Mouse (Mus musculus): ENCODE results near the gene Ccdc116. TPM values are rescaled to one million over a fixed set of nuclear protein-coding genes. Genes with fewer than 3 reads are reported as not detected.

Ccdc116 gene
- polyA plus RNA-seq, 1 experiment from 2014 or later, result 1.5 TPM

DNA sequence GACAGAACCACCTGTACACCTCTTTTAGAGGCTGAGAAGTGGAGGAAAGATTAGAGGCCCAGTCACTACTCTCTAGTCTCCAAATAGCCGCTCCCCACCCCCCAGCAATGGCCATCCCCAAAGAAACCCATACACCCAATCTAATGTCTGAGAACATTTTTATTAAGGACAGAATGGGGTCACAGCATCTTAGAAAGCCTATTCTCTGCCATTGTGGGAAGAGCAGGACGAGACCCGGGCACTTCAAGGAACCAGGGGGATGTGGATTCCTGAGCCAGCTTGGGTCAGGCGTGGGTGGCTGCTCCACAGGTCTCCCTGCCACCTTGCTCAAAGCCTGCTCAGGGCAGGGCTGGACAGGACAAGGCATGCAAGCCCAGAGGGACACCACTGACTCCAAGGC, 4.8 kb upstream of the Ccdc116 start:
- H3K4me1 ChIP-seq (replicated peaks), result peaks cover 16% of the 10 kb centered on the region
- 93% methylated on average over 4 of the region's 4 CpGs for WGBS
- H3K4me2 ChIP-seq, result no peak overlapping the region
- H3K4me3 ChIP-seq, result no peak overlapping the region
- no peaks in the 10 kb centered on the region for H3K9me3 ChIP-seq
- H3K9ac ChIP-seq, result no peak overlapping the region
- H3K27ac ChIP-seq, result no peak overlapping the region
- ATAC-seq (ENCODE audit: low FRiP score), result no peak
- H3K27me3 ChIP-seq, result peaks cover 7% of the 10 kb centered on the region; the same call in 1 of the 2 replicates
- peaks cover 38% of the 10 kb centered on the region for H3K36me3 ChIP-seq

DNA sequence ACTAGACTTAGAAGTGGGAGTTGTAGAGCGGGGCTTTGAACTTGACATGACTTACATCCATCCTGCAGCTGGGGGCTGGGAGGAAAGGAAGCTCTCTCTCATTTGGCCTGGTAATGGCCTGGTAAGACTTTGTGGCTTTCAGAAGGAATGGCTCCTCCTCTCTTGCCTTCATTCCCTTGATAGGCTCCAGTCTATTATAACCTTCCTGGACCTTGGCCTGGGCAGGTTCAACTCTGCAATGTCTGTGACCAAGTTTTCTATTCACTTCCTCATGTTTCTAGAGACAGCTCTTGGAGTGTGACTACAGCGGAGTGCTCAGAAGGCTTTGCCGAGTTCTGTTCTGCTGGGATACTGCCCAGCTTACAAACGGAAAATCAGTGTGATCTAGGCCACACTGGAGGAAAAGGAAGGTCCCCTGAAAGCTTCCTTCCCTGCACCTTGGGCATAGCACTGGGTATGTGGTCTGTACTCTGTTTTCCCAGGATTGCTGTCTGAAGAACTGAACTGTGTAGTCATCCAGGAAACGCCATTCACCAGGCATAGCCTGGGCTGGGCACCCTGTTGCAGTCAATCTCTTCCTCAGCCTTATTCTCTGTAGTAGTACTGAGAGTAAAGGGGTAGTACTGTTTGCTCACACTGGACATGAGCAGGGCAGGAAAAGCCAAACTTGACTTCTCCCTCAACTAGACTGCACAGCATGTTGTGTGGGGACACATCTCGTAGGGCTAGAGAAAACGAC, 3.7 kb upstream of the Ccdc116 start:
- Histone ChIP-seq H3K27me3 (peaks cover 7% of the 10 kb centered on the region; the same call in 1 of the 2 replicates), H3K4me1 (replicated peaks) (peaks cover 17% of the 10 kb centered on the region), H3K27ac (no peak overlapping the region), H3K4me3 (no peak overlapping the region), H3K9me3 (no peaks in the 10 kb centered on the region), H3K9ac (no peak overlapping the region), H3K36me3 (peaks cover 31% of the 10 kb centered on the region), H3K4me2 (no peak overlapping the region)
- ATAC-seq (ENCODE audit: low FRiP score), result no peak
- WGBS, result 93% methylated on average over 7 of the region's 7 CpGs

DNA sequence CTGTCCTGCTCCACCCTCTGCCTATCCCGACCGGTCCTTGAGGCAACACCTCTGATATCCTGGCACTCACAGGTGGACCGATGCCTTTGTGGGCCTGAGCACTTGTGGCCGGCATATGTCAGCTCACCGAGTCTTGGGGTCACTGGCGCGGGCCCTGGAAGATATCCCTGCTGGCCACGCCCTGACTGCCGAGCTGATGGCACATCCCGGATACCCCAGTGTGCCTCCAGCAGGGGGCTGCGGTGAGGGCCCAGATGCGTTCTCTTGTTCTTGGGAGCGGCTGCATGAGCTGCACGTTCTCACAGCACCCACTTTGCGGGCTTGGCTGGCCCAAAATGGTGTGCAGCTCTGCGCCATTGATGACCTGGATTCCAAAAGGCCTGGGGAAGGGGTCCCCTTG, 1.1 kb upstream of the Ccdc116 start:
- Histone ChIP-seq H3K4me3 (peak overlapping the region; percentile 66), H3K4me2 (peak overlapping the region; percentile 93), H3K36me3 (peaks cover 19% of the 10 kb centered on the region), H3K9me3 (no peaks in the 10 kb centered on the region), H3K9ac (peak overlapping the region; percentile 81), H3K27ac (no peak overlapping the region), H3K27me3 (peaks cover 7% of the 10 kb centered on the region; the same call in 1 of the 2 replicates), H3K4me1 (replicated peaks) (peaks cover 17% of the 10 kb centered on the region)
- ATAC-seq (ENCODE audit: low FRiP score), result peak; percentile 11; the same call in 1 of the 2 replicates
- WGBS, result 6% methylated on average over 16 of the region's 16 CpGs

DNA sequence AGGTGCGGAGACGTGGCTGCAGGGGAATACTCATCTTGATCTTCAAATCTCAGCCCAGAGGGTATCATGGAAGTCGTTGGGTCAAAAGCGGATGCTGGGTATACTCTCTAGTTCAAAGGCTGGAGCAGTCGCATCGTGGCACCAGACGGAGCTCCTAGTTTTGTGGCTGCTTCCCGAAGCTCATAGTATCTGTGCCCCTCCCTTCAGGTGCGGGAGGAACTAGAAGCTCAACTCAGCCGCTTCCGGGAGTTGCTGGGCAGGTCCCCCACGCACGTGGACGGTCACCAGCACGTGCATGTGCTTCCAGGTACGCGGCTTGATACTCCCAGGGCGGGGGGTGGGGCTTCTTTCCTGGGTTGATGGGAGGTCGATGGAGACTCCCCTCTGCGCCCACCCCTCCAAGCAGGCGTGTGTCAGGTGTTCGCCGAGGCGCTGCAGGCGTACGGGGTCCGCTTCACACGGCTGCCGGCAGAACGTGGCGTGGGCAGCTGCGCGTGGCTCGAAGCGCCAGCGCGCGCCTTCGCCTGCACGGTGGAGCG, 431 bp upstream of the Ccdc116 start:
- Histone ChIP-seq H3K27ac (peak overlapping the region; percentile 78; the same call in 1 of the 2 replicates), H3K4me3 (peak overlapping the region; percentile 66), H3K36me3 (peaks cover 13% of the 10 kb centered on the region), H3K9ac (peak overlapping the region; percentile 81), H3K9me3 (no peaks in the 10 kb centered on the region), H3K4me1 (replicated peaks) (peaks cover 17% of the 10 kb centered on the region), H3K4me2 (peak overlapping the region; percentile 93), H3K27me3 (peaks cover 7% of the 10 kb centered on the region; the same call in 1 of the 2 replicates)
- peak; percentile 57 for ATAC-seq (ENCODE audit: low FRiP score)
- WGBS, result under 1% methylated on average over 41 of the region's 41 CpGs

DNA sequence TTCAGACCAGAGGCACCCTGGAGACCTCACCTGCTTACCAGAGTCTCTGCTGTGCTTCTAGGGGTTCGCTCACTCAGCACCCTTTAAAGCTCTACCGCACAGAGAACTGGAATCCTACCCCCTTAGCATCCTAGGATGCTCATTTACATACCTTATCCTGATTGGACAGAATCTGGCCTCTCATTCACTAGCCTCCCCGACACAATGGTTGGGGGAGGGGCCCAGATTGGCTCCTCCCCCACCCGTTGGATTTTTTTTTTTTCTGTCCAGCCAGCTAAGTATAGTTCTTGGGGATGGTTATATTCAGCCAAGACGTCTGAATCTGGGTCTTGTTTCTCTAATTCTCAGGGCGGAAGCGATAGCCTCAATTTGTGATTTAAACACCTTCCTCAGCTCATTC, 2.7 kb downstream of the Ccdc116 start, which contains the start of gene Ydjc:
Gene Ydjc (plus strand): TSS at position 283 of the 400 bp plus-strand sequence.
- peaks cover 17% of the 10 kb centered on the region for H3K4me1 ChIP-seq (replicated peaks)
- no peak within 1 kb of the TSS for H3K9ac ChIP-seq
- H3K4me3 ChIP-seq, result no peak within 1 kb of the TSS
- no peak within 1 kb of the TSS for H3K4me2 ChIP-seq
- 15% methylated on average over 7 of the region's 7 CpGs for WGBS
- ATAC-seq (ENCODE audit: low FRiP score), result no peak
- H3K9me3 ChIP-seq, result no peaks in the 10 kb centered on the region
- H3K36me3 ChIP-seq, result no peaks in the 10 kb centered on the region
- no peak within 1 kb of the TSS for H3K27ac ChIP-seq
- H3K27me3 ChIP-seq, result peaks cover 7% of the 10 kb centered on the region; the same call in 1 of the 2 replicates

DNA sequence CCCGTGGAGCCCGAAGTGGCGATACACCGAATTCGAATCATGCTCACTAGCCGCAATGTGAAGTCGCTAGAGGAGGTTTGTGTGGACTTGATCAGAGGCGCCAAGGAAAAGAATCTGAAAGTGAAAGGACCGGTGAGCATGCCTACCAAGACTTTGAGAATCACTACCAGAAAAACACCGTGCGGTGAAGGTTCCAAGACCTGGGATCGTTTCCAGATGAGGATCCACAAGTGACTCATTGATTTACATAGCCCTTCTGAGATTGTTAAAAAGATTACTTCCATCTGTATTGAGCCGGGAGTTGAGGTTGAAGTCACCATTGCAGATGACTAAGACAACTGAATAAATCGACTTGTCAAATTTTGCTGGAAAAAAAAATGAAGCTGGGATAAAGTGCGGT, 9.7 kb downstream of the Ccdc116 start:
- H3K4me3 ChIP-seq, result no peak overlapping the region
- H3K27me3 ChIP-seq, result no peaks in the 10 kb centered on the region
- no peaks in the 10 kb centered on the region for H3K36me3 ChIP-seq
- no peak overlapping the region for H3K9ac ChIP-seq
- H3K27ac ChIP-seq, result no peak overlapping the region
- 89% methylated on average over 15 of the region's 15 CpGs for WGBS
- H3K4me1 ChIP-seq (replicated peaks), result peaks cover 6% of the 10 kb centered on the region
- H3K9me3 ChIP-seq, result no peaks in the 10 kb centered on the region
- no peak overlapping the region for H3K4me2 ChIP-seq
- no peak for ATAC-seq (ENCODE audit: low FRiP score)

DNA sequence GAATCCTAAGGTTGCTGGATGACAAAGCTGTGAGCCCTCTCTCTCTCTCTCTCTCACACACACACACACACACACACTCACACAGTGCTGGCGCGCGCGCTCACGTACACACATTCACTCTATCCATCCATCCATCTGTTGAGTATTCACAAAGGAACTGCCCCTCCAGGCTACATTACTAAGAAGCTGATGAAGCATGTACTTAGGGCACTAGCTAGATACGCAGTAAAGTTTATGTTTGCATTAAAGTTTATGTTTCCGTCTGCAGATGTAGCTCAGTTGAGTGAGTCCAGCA, 14.2 kb downstream of the Ccdc116 start:
- WGBS, result 37% methylated on average over 7 of the region's 7 CpGs
- Histone ChIP-seq H3K9me3 (no peaks in the 10 kb centered on the region), H3K27ac (0 out of 2 replicates have a peak overlapping the region, but pooled peaks have one; percentile 2), H3K9ac (peak overlapping the region; percentile 79), H3K4me3 (peak overlapping the region; percentile 62), H3K4me1 (replicated peaks) (peaks cover 18% of the 10 kb centered on the region), H3K27me3 (0 out of 2 replicates have a peak, but pooled peaks cover 2% of the 10 kb centered on the region), H3K36me3 (no peaks in the 10 kb centered on the region), H3K4me2 (peak overlapping the region; percentile 95)
- ATAC-seq (ENCODE audit: low FRiP score), result peak; percentile 21; the same call in 1 of the 2 replicates

DNA sequence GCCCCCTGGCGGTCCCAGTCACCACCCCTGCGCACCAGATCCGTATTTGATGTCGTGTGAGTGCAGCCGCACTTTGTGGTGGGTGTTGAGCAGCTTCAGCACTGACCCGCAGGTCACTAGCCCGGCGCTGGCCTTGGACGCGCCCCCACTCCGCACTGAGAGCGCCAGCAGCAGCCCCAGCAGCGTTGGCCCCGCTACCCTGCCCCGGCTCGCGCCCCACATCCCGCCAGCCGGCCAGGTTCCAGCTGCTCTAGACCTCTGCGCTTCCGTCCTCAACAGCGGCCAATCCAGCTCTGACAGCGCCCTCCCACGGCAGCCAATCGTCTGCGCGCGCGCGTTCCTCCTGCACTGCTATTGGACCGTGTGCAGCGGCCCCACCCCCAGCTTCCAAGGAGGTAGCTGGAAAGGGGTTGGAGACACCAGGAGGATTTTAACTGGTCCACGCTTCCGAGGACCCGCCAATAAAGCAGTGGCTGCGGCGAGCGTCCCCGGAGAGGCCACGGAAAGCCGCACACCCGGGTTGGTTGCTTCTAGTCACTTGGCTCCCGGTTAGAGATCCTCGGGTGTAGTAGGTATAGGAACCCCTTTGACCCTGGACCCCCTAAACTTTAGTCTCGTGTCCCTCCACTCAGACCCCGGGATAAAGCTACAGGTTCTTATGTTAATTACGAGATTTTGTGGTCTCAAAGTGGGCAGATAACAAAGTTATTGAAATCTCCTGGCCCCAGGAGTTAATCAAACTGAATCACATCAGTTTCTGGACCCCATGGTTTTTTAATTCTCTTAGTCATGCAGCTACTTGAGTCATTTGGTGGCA, 14.7 kb downstream of the Ccdc116 start, which contains the start of gene Sdf2l1:
Gene Sdf2l1 (minus strand): TSS at position 295 of the 817 bp plus-strand sequence.
- Histone ChIP-seq H3K4me2 (peak within 1 kb of the TSS; percentile 95), H3K36me3 (no peaks in the 10 kb centered on the region), H3K9me3 (no peaks in the 10 kb centered on the region), H3K4me3 (peak within 1 kb of the TSS; percentile 62), H3K4me1 (replicated peaks) (peaks cover 18% of the 10 kb centered on the region), H3K27ac (peak within 1 kb of the TSS; percentile 85), H3K27me3 (0 out of 2 replicates have a peak, but pooled peaks cover 2% of the 10 kb centered on the region), H3K9ac (peak within 1 kb of the TSS; percentile 79)
- ATAC-seq (ENCODE audit: low FRiP score), result peak; percentile 98
- under 1% methylated on average over 47 of the region's 47 CpGs for WGBS

DNA sequence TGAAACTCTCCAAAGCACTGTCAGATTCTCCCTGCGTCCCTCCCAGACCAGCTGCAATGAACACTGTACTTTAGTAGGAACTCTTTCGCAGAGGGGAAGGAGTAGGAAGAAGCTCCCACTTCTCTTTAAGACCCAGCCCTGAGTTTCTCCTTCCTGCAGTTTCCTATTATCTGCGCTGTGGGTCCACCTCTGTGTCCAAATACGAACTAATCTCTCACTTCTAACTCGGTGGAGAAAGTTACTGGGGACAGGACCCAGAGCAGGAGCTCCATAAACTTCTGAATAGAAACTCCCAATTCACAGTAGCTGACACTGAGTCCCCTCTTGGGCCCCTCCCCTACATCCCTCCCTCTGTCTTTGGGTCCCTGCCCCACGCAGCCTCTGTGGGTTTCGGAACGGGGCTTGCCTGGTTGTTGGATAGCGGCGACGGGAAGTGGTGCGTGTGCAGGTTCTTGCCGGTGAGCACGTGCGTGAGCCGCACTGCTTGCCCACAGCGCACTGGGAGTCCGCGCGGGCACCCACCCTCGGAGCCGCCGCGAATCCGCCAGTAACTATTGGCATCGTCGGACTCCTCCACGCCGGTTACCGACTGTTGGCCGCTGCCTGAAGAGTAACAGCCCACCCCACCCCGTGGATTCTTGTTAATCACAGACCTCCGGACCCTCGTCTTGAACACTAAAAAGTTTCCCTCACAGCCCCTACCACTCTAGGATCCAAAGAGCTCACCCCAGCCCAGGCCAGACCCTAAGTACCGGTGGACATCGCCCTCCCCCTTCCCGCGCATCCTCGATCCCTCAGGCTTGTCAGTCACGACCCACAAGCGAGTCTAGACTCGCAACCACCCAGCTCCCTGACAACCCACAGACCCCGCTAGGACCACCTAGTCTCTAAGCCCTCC, 15.6 kb downstream of the Ccdc116 start:
- 4% methylated on average over 43 of the region's 43 CpGs for WGBS
- H3K27ac ChIP-seq, result peak overlapping the region; percentile 85
- H3K27me3 ChIP-seq, result 0 out of 2 replicates have a peak, but pooled peaks cover 2% of the 10 kb centered on the region
- H3K4me2 ChIP-seq, result peak overlapping the region; percentile 95
- peaks cover 18% of the 10 kb centered on the region for H3K4me1 ChIP-seq (replicated peaks)
- peak overlapping the region; percentile 79 for H3K9ac ChIP-seq
- H3K4me3 ChIP-seq, result peak overlapping the region; percentile 62
- H3K36me3 ChIP-seq, result no peaks in the 10 kb centered on the region
- ATAC-seq (ENCODE audit: low FRiP score), result 0 out of 2 replicates have a peak, but pooled peaks have one; percentile 0
- H3K9me3 ChIP-seq, result no peaks in the 10 kb centered on the region

DNA sequence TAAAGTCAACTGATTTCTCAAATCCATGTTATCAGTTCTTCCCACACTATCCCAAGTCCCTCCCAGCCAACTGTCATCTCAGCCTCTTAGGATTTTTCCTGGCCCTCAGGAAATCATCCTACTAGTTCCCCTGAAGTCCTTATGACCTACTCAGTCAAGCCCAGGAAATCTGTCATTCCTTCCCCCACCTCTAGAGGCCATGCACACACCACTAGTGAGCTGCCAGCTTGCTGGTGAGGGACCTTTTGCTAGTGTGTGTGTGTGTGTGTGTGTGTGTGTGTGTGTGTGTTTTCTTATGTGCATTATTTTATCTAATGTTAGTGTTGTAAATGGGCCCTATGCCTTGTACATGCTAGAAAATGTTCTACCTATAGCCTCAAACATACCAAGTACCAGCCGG, 19.7 kb downstream of the Ccdc116 start:
- Histone ChIP-seq H3K9ac (no peak overlapping the region), H3K4me3 (no peak overlapping the region), H3K4me2 (no peak overlapping the region), H3K4me1 (replicated peaks) (peaks cover 41% of the 10 kb centered on the region), H3K27me3 (0 out of 2 replicates have a peak, but pooled peaks cover 2% of the 10 kb centered on the region), H3K27ac (no peak overlapping the region), H3K9me3 (no peaks in the 10 kb centered on the region), H3K36me3 (no peaks in the 10 kb centered on the region)
- no peak for ATAC-seq (ENCODE audit: low FRiP score)
- 95% methylated on average over 1 of the region's 1 CpGs for WGBS

DNA sequence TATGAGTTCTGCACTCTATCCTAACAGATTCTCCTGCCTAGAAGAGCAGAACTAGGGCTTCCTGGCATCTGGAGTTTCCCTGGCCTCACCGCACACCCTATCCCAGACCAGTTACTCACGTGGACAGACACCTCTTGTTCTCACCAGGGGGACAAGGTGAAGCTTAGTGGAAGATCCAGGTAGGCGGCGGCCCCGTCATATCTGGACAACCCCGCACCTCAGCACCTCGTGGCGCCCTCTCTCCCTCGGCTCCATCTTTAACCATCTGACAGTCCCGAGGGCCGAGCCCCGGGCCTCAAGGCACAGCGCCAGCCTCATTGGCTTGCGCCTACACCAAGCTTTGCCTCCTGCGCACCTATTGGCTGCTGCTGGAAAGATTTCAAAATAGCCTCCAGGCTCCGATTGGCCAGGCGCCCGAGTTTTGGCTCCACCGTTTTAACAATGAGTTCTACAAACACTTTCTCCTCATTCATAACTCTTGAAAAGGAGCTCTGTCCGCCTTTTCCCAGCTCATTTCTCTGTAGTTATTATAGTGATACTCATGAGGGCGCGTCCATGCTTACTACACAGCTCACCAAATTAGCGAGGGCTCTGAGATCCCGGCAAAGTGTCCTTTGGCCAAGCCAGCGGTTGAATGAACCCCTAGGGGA, 22.0 kb downstream of the Ccdc116 start, which contains the start of gene 2610318N02Rik:
Gene 2610318N02Rik (minus strand): TSS at position 297 of the 650 bp plus-strand sequence.
- Histone ChIP-seq H3K4me2 (peak within 1 kb of the TSS; percentile 79), H3K27ac (peak within 1 kb of the TSS; percentile 40), H3K9me3 (no peaks in the 10 kb centered on the region), H3K4me3 (peak within 1 kb of the TSS; percentile 51), H3K36me3 (no peaks in the 10 kb centered on the region), H3K9ac (peak within 1 kb of the TSS; percentile 71), H3K27me3 (no peaks in the 10 kb centered on the region), H3K4me1 (replicated peaks) (peaks cover 44% of the 10 kb centered on the region)
- WGBS, result under 1% methylated on average over 25 of the region's 25 CpGs
- peak; percentile 90 for ATAC-seq (ENCODE audit: low FRiP score)
